Mouse (Mus musculus) liver, postnatal 0 days (tissue): ENCODE measurements around the gene Stra6l. TPM values are rescaled to one million over a fixed set of nuclear protein-coding genes. Genes with fewer than 3 reads are reported as not detected.

Experiments used
- ATAC-seq: fragments of 200-750 bp; cut with Nextera tagmentation; 2 replicates; pipeline ENCODE4 v1.8.0; 2017; ENCODE audit warnings: mild to moderate bottlenecking, moderate library complexity
- DNase-seq: peaks from one replicate; pipeline ENCODE4 v3.0.0-alpha.2; 2016
- H3K27ac ChIP-seq: fragments of 300-500 bp; sonication (generic); 2 replicates; pipeline ENCODE4 v1.5.1; 2014; ENCODE audit warnings: antibody characterized with exemption, moderate library complexity, mild to moderate bottlenecking, low read depth
- H3K27me3 ChIP-seq: fragments of 300-500 bp; sonication (generic); 2 replicates; pipeline ENCODE4 v1.6.1; 2014; ENCODE audit warnings: low read length, control low read depth, mixed read lengths; ENCODE audit not compliant: insufficient read depth
- H3K36me3 ChIP-seq: fragments of 300-500 bp; sonication (generic); replicated peaks from 2 replicates; pipeline ENCODE4 v1.6.1; 2014; ENCODE audit warnings: mild to moderate bottlenecking, control low read depth, low read length, moderate library complexity, mixed read lengths; ENCODE audit not compliant: insufficient read depth
- H3K4me1 ChIP-seq: fragments of 300-500 bp; sonication (generic); 2 replicates; pipeline ENCODE4 v1.6.1; 2014; ENCODE audit warnings: antibody characterized with exemption, mild to moderate bottlenecking, control low read depth; ENCODE audit not compliant: insufficient read depth
- H3K4me2 ChIP-seq: fragments of 300-500 bp; sonication (generic); 2 replicates; pipeline ENCODE4 v1.6.1; 2014; ENCODE audit warnings: low read depth, mild to moderate bottlenecking, low read length, moderate library complexity, mixed read lengths
- H3K4me3 ChIP-seq: fragments of 300-500 bp; sonication (generic); 2 replicates; pipeline ENCODE4 v1.5.1; 2014; ENCODE audit warnings: low read depth, low read length
- H3K9ac ChIP-seq: fragments of 300-500 bp; sonication (generic); replicated peaks from 2 replicates; pipeline ENCODE4 v1.6.1; 2014; ENCODE audit warnings: mild to moderate bottlenecking, moderate library complexity
- H3K9me3 ChIP-seq: fragments of 300-500 bp; sonication (generic); 2 replicates; pipeline ENCODE4 v1.6.1; 2016; ENCODE audit warnings: mild to moderate bottlenecking, control low read depth, low read length, mixed read lengths
- CTCF ChIP-seq: sonication (generic); IDR thresholded peaks from 2 replicates; pipeline ENCODE4 v1.5.1; 2016; ENCODE audit warnings: antibody characterized with exemption, low read depth
- EP300 ChIP-seq: IDR thresholded peaks from 2 replicates; pipeline ENCODE4 v1.6.1; 2016; ENCODE audit warnings: antibody characterized with exemption, low read depth, mild to moderate bottlenecking
- WGBS: fragments of 180-500 bp; shearing (Covaris S2); extraction: QIAGEN DNeasy Blood & Tissue Kit; methylation state at CpG from one replicate; pipeline ENCODE4 v1.1.7; 2014; ENCODE audit not compliant: insufficient replicate concordance; 5-methylcytosine and 5-hydroxymethylcytosine counted together
- polyA plus RNA-seq: library from polyadenylated mRNA; unstranded; fragments of >200 nt; fragmentation: Nextera tagmentation; extraction: Ambion mirVana; gene quantifications from 2 replicates; pipeline ENCODE4 v1.2.1, GENCODE M21; 2015

The Stra6l gene
- polyA plus RNA-seq, 1 experiment from 2014 or later = 18.9 TPM

DNA sequence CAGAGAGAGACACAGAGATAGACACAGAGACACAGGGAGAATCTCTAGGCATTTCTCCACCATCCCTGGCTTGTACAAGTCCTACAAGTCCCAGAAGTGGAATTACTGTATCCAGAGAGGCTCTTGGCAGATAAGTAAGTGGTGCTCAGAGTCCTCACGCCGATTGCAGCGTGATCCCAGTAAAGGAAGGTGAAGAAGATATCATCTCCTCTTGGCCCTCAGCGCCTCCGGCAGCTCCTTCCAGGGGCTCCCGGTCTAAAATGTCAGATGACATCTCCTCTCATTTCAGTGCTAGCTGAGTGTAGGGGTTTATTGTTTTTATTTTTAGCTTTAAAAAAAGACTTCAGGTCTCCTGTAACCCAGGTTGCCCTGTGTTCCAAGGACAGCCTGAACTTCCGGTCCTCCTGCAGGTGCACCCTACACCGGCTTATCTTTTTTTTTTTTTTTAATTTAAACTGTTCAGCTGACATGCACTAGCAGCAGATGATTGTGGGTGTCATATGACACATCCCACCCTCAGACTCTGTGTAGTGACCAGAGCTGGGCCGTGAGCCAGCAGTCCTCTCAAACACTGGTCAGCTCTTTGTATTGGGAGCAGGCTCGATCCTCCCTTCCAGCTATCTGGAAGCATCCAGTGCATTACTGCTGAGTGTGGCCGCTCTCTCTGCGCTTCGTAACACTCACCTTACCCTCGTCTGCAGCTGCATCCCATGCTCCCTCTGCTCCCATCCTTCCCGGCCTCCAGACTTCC is 5.2 kb downstream of the Stra6l start:
- H3K9me3 ChIP-seq = no peaks in the 10 kb centered on the region
- H3K4me1 ChIP-seq = peaks cover 3% of the 10 kb centered on the region; the same call in 1 of the 2 replicates
- no peaks in the 10 kb centered on the region for H3K36me3 ChIP-seq
- H3K27me3 ChIP-seq = no peaks in the 10 kb centered on the region
- H3K4me2 ChIP-seq = no peak overlapping the region
- H3K4me3 ChIP-seq = no peak overlapping the region
- no peak for TF ChIP-seq EP300
- TF ChIP-seq CTCF = no peak
- 75% methylated on average over 15 of the region's 15 CpGs for WGBS
- H3K27ac ChIP-seq = no peak overlapping the region
- DNase-seq (no peak), ATAC-seq (no peak)
- H3K9ac ChIP-seq = no peak overlapping the region

DNA sequence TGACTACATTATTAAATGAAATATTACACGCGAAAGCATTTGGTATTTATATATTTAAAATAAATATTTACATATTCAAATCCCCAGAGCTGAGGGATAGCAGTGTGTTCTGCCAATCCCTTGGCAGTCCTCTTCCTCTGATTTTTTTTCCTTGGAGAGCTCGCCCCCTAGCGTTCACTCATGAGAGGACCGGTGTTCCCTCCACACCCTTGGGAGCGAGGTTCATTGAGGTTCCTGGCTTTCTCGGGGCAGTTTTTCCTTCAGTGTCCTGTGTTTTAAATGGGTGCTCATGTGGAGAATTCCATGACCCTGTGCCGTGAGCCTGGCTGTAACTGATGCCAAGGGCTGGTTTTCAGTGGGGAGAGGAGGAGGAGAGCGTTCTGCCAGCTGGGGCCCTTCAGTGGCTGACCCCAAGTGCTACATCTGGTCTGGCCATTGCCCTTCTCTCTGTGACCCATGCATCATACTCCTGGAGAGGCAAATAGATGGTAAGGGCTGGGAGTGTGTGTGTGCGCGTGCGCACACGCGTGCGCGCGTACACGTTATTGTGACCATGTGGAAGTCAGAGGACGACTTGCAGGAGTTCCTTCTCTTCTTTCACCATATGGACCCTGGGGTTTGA is 7.5 kb downstream of the Stra6l start:
- no peak overlapping the region for H3K9ac ChIP-seq
- no peaks in the 10 kb centered on the region for H3K9me3 ChIP-seq
- 50% methylated on average over 19 of the region's 19 CpGs for WGBS
- peaks cover 4% of the 10 kb centered on the region; the same call in 1 of the 2 replicates for H3K36me3 ChIP-seq
- no peaks in the 10 kb centered on the region; the same call in 1 of the 2 replicates for H3K4me1 ChIP-seq
- H3K27me3 ChIP-seq = no peaks in the 10 kb centered on the region
- H3K4me2 ChIP-seq = no peak overlapping the region
- no peak overlapping the region for H3K27ac ChIP-seq
- DNase-seq (peak; percentile 71), ATAC-seq (no peak)
- TF ChIP-seq EP300 (no peak), CTCF (peak; percentile 80)
- no peak overlapping the region for H3K4me3 ChIP-seq

DNA sequence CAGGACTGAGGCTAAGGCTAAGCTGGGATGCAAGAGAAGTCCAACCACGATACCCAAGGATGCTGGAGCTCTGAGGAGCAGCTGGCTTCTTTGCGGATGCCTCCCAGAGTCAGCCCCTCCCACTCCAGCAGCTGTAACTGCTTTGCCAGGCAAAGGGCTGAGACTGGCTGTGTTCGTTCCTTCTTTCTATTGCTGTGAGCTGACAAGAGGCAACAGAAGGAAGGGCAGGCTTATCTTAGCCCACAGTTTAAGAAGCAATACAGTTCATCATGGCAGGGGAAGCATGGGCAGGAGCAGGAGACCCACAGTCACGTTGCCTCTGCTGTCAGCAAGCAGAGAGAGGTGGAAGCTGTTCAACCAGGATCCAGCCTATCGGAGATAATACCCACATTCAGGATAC is 12.7 kb downstream of the Stra6l start:
- TF ChIP-seq CTCF = no peak
- no peak for TF ChIP-seq EP300
- ATAC-seq = no peak
- Histone ChIP-seq H3K4me2 (no peak overlapping the region), H3K4me3 (no peak overlapping the region), H3K36me3 (peaks cover 12% of the 10 kb centered on the region; the same call in 1 of the 2 replicates), H3K9ac (no peak overlapping the region), H3K27me3 (no peaks in the 10 kb centered on the region), H3K4me1 (no peaks in the 10 kb centered on the region), H3K27ac (no peak overlapping the region), H3K9me3 (no peaks in the 10 kb centered on the region)
- WGBS = 39% methylated on average over 5 of the region's 5 CpGs
- DNase-seq = no peak

DNA sequence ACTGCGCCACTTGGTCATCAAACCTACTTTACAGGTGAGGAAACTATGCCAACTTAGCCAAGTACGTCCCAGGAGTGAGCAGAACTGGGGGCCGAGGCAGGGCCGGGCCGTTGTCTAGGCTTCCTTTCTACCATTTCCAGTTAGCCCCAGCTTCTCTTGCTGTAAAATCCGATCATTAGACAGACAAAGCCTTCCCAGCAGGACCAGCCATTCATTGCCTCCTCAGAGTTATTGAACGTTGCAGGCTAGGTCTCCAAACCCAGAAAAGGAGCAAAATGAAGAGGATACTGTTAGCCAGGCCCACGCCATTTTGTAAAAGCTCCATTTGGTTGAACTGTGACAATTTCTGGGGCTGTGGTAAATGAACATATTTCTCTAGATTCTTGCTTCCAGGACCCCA is 19.0 kb downstream of the Stra6l start:
- Histone ChIP-seq H3K4me3 (no peak overlapping the region), H3K9me3 (no peaks in the 10 kb centered on the region), H3K27me3 (no peaks in the 10 kb centered on the region), H3K9ac (no peak overlapping the region), H3K4me1 (no peaks in the 10 kb centered on the region), H3K4me2 (no peak overlapping the region), H3K36me3 (peaks cover 7% of the 10 kb centered on the region; the same call in 1 of the 2 replicates), H3K27ac (no peak overlapping the region)
- WGBS = 76% methylated on average over 8 of the region's 8 CpGs
- TF ChIP-seq CTCF (no peak), EP300 (no peak)
- no peak for DNase-seq
- ATAC-seq = no peak

DNA sequence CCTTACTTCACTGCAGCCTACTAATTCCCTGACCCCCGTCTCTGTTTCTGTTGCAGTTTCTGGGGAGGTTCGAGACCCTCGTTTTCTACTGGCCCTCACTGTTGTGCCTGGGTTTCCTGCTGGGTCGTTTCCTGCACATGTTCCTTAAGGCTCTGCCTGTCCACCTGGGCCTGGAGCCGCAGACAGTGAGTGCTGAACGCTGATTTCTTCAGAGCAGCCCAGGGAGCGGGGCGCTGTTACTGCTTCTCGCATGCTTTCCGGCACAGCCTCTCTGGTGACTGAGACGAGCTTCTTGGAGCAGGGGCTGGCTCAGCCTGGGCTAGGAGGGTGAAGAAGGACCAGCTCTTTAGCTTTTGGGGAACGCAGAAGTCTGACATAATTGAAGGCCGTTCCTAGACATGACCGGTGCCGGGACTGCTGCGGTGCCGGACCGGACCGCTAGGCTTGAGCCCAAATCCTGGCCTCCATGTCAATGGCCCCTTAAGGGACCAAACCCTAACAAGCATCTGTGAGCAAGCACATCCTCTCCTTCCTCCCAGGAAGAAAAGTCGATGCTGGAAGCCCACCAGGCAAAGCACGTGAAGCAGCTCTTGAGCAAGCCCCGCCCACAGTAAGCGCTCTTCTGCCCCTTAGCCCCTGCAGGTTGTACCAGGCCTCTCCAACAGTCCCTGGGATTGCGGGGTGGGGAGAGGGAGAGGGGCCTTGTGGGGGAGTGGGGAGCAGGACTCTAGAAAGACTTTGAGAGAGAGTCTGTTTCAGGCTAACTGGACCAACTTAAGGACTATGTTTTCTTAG is 20.8 kb downstream of the Stra6l start:
- 49% methylated on average over 24 of the region's 24 CpGs for WGBS
- TF ChIP-seq CTCF (no peak), EP300 (no peak)
- Histone ChIP-seq H3K27ac (no peak overlapping the region), H3K9ac (no peak overlapping the region), H3K4me2 (no peak overlapping the region), H3K4me3 (no peak overlapping the region), H3K4me1 (no peaks in the 10 kb centered on the region), H3K9me3 (no peaks in the 10 kb centered on the region), H3K27me3 (no peaks in the 10 kb centered on the region), H3K36me3 (peaks cover 18% of the 10 kb centered on the region; the same call in 1 of the 2 replicates)
- no peak for ATAC-seq
- DNase-seq = no peak

DNA sequence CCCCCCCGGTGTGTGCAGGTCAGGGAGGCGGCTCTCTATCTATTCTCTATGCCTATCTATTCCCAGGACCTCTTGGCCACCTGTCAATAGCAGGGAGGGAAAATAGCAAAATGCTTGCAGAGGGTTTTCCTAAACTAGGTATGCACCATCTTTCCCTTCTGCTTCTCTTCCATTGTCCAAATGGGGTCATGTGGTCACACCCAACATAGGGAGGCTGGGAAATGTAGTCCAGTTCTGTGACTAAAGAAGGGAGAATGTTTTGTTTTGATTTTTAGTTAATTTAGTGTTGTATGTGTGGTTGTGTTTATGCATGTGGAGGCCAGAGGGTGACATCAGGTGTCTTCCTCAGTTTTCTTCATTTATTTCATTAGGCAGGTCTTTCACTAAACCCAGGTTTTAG is 23.7 kb downstream of the Stra6l start:
- ATAC-seq (no peak), DNase-seq (no peak)
- Histone ChIP-seq H3K4me3 (no peak overlapping the region), H3K27me3 (no peaks in the 10 kb centered on the region), H3K9me3 (peaks cover 10% of the 10 kb centered on the region), H3K4me1 (no peaks in the 10 kb centered on the region), H3K9ac (no peak overlapping the region), H3K27ac (no peak overlapping the region), H3K4me2 (no peak overlapping the region), H3K36me3 (peaks cover 20% of the 10 kb centered on the region)
- TF ChIP-seq EP300 (no peak), CTCF (no peak)
- 92% methylated on average over 2 of the region's 2 CpGs for WGBS
